Mouse (Mus musculus) forebrain, postnatal 0 days (tissue): Measurements from ENCODE around the gene Cog1. TPM values are rescaled to one million over a fixed set of nuclear protein-coding genes. Genes with fewer than 3 reads are reported as not detected.
A peak's percentile ranks its signal among the peaks of the same experiment; 100 is the strongest.

Source experiments
- ATAC-seq: fragments of 200-750 bp; cut with Nextera tagmentation; 2 replicates; pipeline ENCODE4 v1.8.0; 2017; ENCODE audit warnings: mild to moderate bottlenecking, moderate library complexity
- DNase-seq: peaks from one replicate; pipeline ENCODE4 v3.0.0-alpha.2; 2015
- H3K27ac ChIP-seq: fragments of 300-500 bp; sonication (generic); 2 replicates; pipeline ENCODE4 v1.5.1; 2014; ENCODE audit warnings: low read depth, mild to moderate bottlenecking, antibody characterized with exemption, low read length, moderate library complexity, mixed read lengths
- H3K27me3 ChIP-seq: fragments of 300-500 bp; sonication (generic); 2 replicates; pipeline ENCODE4 v1.6.1; 2014; ENCODE audit warnings: mild to moderate bottlenecking, low read length, mixed read lengths; ENCODE audit not compliant: insufficient read depth
- H3K36me3 ChIP-seq: fragments of 300-500 bp; sonication (generic); 2 replicates; pipeline ENCODE4 v1.6.1; 2014; ENCODE audit warnings: mild to moderate bottlenecking, moderate library complexity; ENCODE audit not compliant: insufficient read depth
- H3K4me1 ChIP-seq: fragments of 300-500 bp; sonication (generic); 2 replicates; pipeline ENCODE4 v1.6.1; 2014; ENCODE audit warnings: antibody characterized with exemption; ENCODE audit not compliant: insufficient read depth
- H3K4me2 ChIP-seq: fragments of 300-500 bp; sonication (generic); 2 replicates; pipeline ENCODE4 v1.6.1; 2014; ENCODE audit warnings: low read depth, mild to moderate bottlenecking, moderate library complexity
- H3K4me3 ChIP-seq: fragments of 300-500 bp; sonication (generic); 2 replicates; pipeline ENCODE4 v1.5.1; 2014; ENCODE audit warnings: low read depth, low read length, mixed read lengths
- H3K9ac ChIP-seq: fragments of 300-500 bp; sonication (generic); 2 replicates; pipeline ENCODE4 v1.6.1; 2014; ENCODE audit warnings: mild to moderate bottlenecking
- H3K9me3 ChIP-seq: fragments of 300-500 bp; sonication (generic); 2 replicates; pipeline ENCODE4 v1.6.1; 2016; ENCODE audit warnings: low read length
- CTCF ChIP-seq: sonication (generic); IDR thresholded peaks from 2 replicates; pipeline ENCODE4 v1.5.1; 2016; ENCODE audit warnings: antibody characterized with exemption, control low read depth, low read depth
- WGBS: fragments of 180-500 bp; shearing (Covaris S2); extraction: QIAGEN DNeasy Blood & Tissue Kit; methylation state at CpG from one replicate; pipeline ENCODE4 v1.1.7; 2014; 5-methylcytosine and 5-hydroxymethylcytosine counted together
- polyA plus RNA-seq: library from polyadenylated mRNA; unstranded; fragments of >200 nt; fragmentation: Nextera tagmentation; extraction: Ambion mirVana; gene quantifications from 2 replicates; pipeline ENCODE4 v1.2.1, GENCODE M21; 2015
- total RNA-seq: library from RNA; depleted of rRNA; stranded (reverse); fragments of >200 nt; gene quantifications from 2 replicates; pipeline ENCODE4 v1.2.3, GENCODE M21; 2014

Gene Cog1
- total and polyA plus RNA-seq, 2 experiments from 2014 or later = 28.6 to 48.8 TPM

GRCm38 (mm10) chr11:113611112-113611646, 37.8 kb upstream of the Cog1 start:
- H3K4me1 ChIP-seq = peaks cover 9% of the 10 kb centered on the region
- H3K4me3 ChIP-seq = no peak overlapping the region
- no peaks in the 10 kb centered on the region for H3K27me3 ChIP-seq
- no peak for TF ChIP-seq CTCF
- DNase-seq (no peak), ATAC-seq (no peak)
- WGBS = 76% methylated on average over 10 of the region's 10 CpGs
- no peaks in the 10 kb centered on the region for H3K9me3 ChIP-seq
- H3K36me3 ChIP-seq = no peaks in the 10 kb centered on the region
- no peak overlapping the region for H3K27ac ChIP-seq
- H3K4me2 ChIP-seq = no peak overlapping the region
- no peak overlapping the region for H3K9ac ChIP-seq

GRCm38 (mm10) chr11:113611664-113612611, 37.0 kb upstream of the Cog1 start:
- peak; percentile 86 for ATAC-seq
- Histone ChIP-seq H3K9me3 (no peaks in the 10 kb centered on the region), H3K4me3 (no peak overlapping the region), H3K4me2 (0 out of 2 replicates have a peak overlapping the region, but pooled peaks have one; percentile 1), H3K9ac (no peak overlapping the region), H3K27me3 (no peaks in the 10 kb centered on the region), H3K36me3 (no peaks in the 10 kb centered on the region), H3K27ac (peak overlapping the region; percentile 62), H3K4me1 (peaks cover 9% of the 10 kb centered on the region)
- TF ChIP-seq CTCF = peak; percentile 73
- WGBS = 21% methylated on average over 24 of the region's 24 CpGs
- DNase-seq = peak; percentile 73

- DNase-seq (no peak), ATAC-seq (no peak)
- no peak overlapping the region for H3K4me2 ChIP-seq
- H3K4me3 ChIP-seq = no peak overlapping the region
- no peaks in the 10 kb centered on the region for H3K9me3 ChIP-seq
- no peaks in the 10 kb centered on the region for H3K36me3 ChIP-seq
- no peaks in the 10 kb centered on the region for H3K27me3 ChIP-seq
- no peak for TF ChIP-seq CTCF
- no peak overlapping the region for H3K27ac ChIP-seq
- peaks cover 14% of the 10 kb centered on the region for H3K4me1 ChIP-seq
- no peak overlapping the region for H3K9ac ChIP-seq
- 82% methylated on average over 6 of the region's 6 CpGs for WGBS
Measured at GRCm38 (mm10) chr11:113614476-113614875, 34.5 kb upstream of the Cog1 start.

GRCm38 (mm10) chr11:113617132-113617911, 31.6 kb upstream of the Cog1 start:
- no peak overlapping the region for H3K4me2 ChIP-seq
- no peak overlapping the region for H3K27ac ChIP-seq
- no peaks in the 10 kb centered on the region for H3K36me3 ChIP-seq
- H3K4me1 ChIP-seq = peaks cover 5% of the 10 kb centered on the region; the same call in 1 of the 2 replicates
- WGBS = 47% methylated on average over 14 of the region's 14 CpGs
- H3K9ac ChIP-seq = no peak overlapping the region
- TF ChIP-seq CTCF = peak; percentile 64
- peak; percentile 86 for DNase-seq
- H3K9me3 ChIP-seq = no peaks in the 10 kb centered on the region
- no peak overlapping the region for H3K4me3 ChIP-seq
- H3K27me3 ChIP-seq = no peaks in the 10 kb centered on the region; the same call in 1 of the 2 replicates
- no peak for ATAC-seq

GRCm38 (mm10) chr11:113618303-113618671, 30.7 kb upstream of the Cog1 start:
- Histone ChIP-seq H3K4me1 (peaks cover 5% of the 10 kb centered on the region; the same call in 1 of the 2 replicates), H3K9ac (peak overlapping the region; percentile 71), H3K9me3 (no peaks in the 10 kb centered on the region), H3K36me3 (no peaks in the 10 kb centered on the region), H3K4me3 (peak overlapping the region; percentile 59), H3K4me2 (peak overlapping the region; percentile 93), H3K27ac (peak overlapping the region; percentile 75; the same call in 1 of the 2 replicates), H3K27me3 (no peaks in the 10 kb centered on the region; the same call in 1 of the 2 replicates)
- no peak for ATAC-seq
- no peak for DNase-seq
- WGBS = 35% methylated on average over 4 of the region's 4 CpGs
- TF ChIP-seq CTCF = no peak

GRCm38 (mm10) chr11:113618672-113619419, 30.1 kb upstream of the Cog1 start, which contains the start of gene Sstr2:
Gene Sstr2, plus strand, starts transcription at chr11:113619342.
- WGBS = 4% methylated on average over 53 of the region's 54 CpGs
- Histone ChIP-seq H3K4me3 (peak within 1 kb of the TSS; percentile 59), H3K27ac (peak within 1 kb of the TSS; percentile 75), H3K27me3 (no peaks in the 10 kb centered on the region; the same call in 1 of the 2 replicates), H3K4me1 (peaks cover 5% of the 10 kb centered on the region; the same call in 1 of the 2 replicates), H3K36me3 (no peaks in the 10 kb centered on the region), H3K4me2 (peak within 1 kb of the TSS; percentile 93), H3K9ac (peak within 1 kb of the TSS; percentile 71), H3K9me3 (no peaks in the 10 kb centered on the region)
- peak; percentile 85 for DNase-seq
- ATAC-seq = peak; percentile 82
- TF ChIP-seq CTCF = no peak
